21 mouse cellular contexts compared by ENCODE assay signal in genomic region chr9:73565558-73565957, GRCm38 (mm10).
DNase-seq lines count a peak whose midpoint lies in the region; TF ChIP-seq lines count a peak whose summit lies in the region.
"Had no signal": no experiment of that assay in that cellular context is flagged by ENCODE, and none has a peak within 500 bp of the region (broad histone marks: within the 10 kb centered on the region; RNA-seq: fewer than 3 reads in every experiment).

No protein-coding gene starts in this region.

- H3K27ac ChIP-seq in layer of hippocampus, adult 2 months: no peak overlapping the region
- no peak overlapping the region for H3K27ac ChIP-seq in embryonic facial prominence, embryonic 10.5 days (replicated peaks)
- H3K27ac ChIP-seq: heart, embryonic 10.5 days; hindbrain, embryonic 10.5 days; kidney, postnatal 0 days; limb, embryonic 13.5 days; liver, embryonic 13.5 days; stomach, embryonic 15.5 days had no signal

- no peaks in the 10 kb centered on the region for H3K36me3 ChIP-seq in embryonic facial prominence, embryonic 10.5 days (replicated peaks)
- H3K36me3 ChIP-seq: hindbrain, embryonic 10.5 days; limb, embryonic 13.5 days; liver, embryonic 13.5 days; stomach, embryonic 15.5 days had no signal

- H3K4me1 ChIP-seq in embryonic facial prominence, embryonic 10.5 days: peaks cover 5% of the 10 kb centered on the region; the same call in 1 of the 2 replicates
- H3K4me1 ChIP-seq: heart, embryonic 10.5 days; liver, embryonic 13.5 days; stomach, embryonic 15.5 days had no signal

- no peak overlapping the region for H3K4me3 ChIP-seq in layer of hippocampus, adult 2 months
- H3K4me3 ChIP-seq in embryonic facial prominence, embryonic 10.5 days: no peak overlapping the region
- H3K4me3 ChIP-seq: heart, embryonic 10.5 days; hindbrain, embryonic 10.5 days; limb, embryonic 13.5 days; liver, embryonic 13.5 days; stomach, embryonic 15.5 days had no signal

- peak; percentile 8 to 21 for DNase-seq in left cerebral cortex, postnatal 14 days (ENCODE audit: low spot score in 2 of 2)
- no peak for DNase-seq in left cerebral cortex, postnatal 4 days
- peak; percentile 63 to 72 for DNase-seq in layer of hippocampus, adult 2 months (ENCODE audit: low spot score in 2 of 2)
- peak; percentile 11 to 54 for DNase-seq in right cerebral cortex, adult 2 months (ENCODE audit: low spot score in 2 of 2)
- no peak for DNase-seq in gastrocnemius, postnatal 36 days
- no peak for DNase-seq in MN1 (ENCODE audit: low spot score)
- no peak for DNase-seq in embryonic facial prominence, embryonic 10.5 days (ENCODE audit: low spot score)
- DNase-seq: adrenal gland, adult 8-10 months; cerebellum, adult 11 months; cerebellum, postnatal 14 days; kidney, adult 18-20 months; liver, embryonic 13.5 days; lung, embryonic 14.5 days; lung, postnatal 4 days; thymus, adult 2 months had no signal

- TF ChIP-seq CTCF in layer of hippocampus, adult 2 months (conservative IDR thresholded peaks at IDR 0.05): no peak

- intact Hi-C loops in left cerebral cortex, postnatal 14 days (cut with DNase I): no loop called here
- intact Hi-C loops in left cerebral cortex, postnatal 4 days (cut with DNase I): no loop called here
- intact Hi-C loops in gastrocnemius, postnatal 36 days (cut with DNase I): no loop called here

- H3K27me3 ChIP-seq in embryonic facial prominence, embryonic 10.5 days (replicated peaks; ENCODE audit: low read depth, poor library complexity, severe bottlenecking): no peaks in the 10 kb centered on the region
- H3K27me3 ChIP-seq: liver, embryonic 13.5 days; Patski; stomach, embryonic 15.5 days had no signal

- no peaks in the 10 kb centered on the region for H3K9me3 ChIP-seq in embryonic facial prominence, embryonic 10.5 days
- H3K9me3 ChIP-seq: heart, embryonic 10.5 days; limb, embryonic 13.5 days; liver, embryonic 13.5 days; stomach, embryonic 15.5 days had no signal

- 72% methylated on average over 4 of the region's 4 CpGs for WGBS in embryonic facial prominence, embryonic 10.5 days

Comparison
In these comparisons a context has a peak if more than half of its experiments do, and no peak if none do; other contexts are left out.
1. DNase-seq: peak in left cerebral cortex, postnatal 14 days (2 of 2), layer of hippocampus, adult 2 months (2 of 2) and right cerebral cortex, adult 2 months (2 of 2); none in left cerebral cortex, postnatal 4 days (single experiment), gastrocnemius, postnatal 36 days (0 of 2), MN1 (single experiment) and embryonic facial prominence, embryonic 10.5 days (single experiment).